Mouse (Mus musculus) stomach, adult 2 months (tissue): Measurements from ENCODE around the gene Thnsl2. TPM values are rescaled to one million over a fixed set of nuclear protein-coding genes. Genes with fewer than 3 reads are reported as not detected.

Experiments
- polyA plus RNA-seq: library from polyadenylated mRNA; depleted of rRNA; stranded (reverse); fragments of >200 nt; gene quantifications from 2 replicates; pipeline ENCODE4 v1.2.3, GENCODE M21; 2012; rRNA removed

Gene Thnsl2
- polyA plus RNA-seq = 7.2 and 7.6 TPM in 2 replicates

GRCm38 (mm10) chr6:71143894-71144455, at the start of gene Thnsl2:
Gene Thnsl2 (minus strand): TSS chr6:71144439.

Other genes starting within 250 kb of the Thnsl2 start
- not detected in 2 replicates for gene Tex37, start 225.5 kb downstream of the Thnsl2 start, polyA plus RNA-seq
- not detected in 2 replicates for gene Foxi3, start 187.9 kb downstream of the Thnsl2 start, polyA plus RNA-seq
- 0.27 TPM in 1 of 2 replicates, not detected in the other for gene Fabp1, start 55.4 kb upstream of the Thnsl2 start, polyA plus RNA-seq
- 1.4 and 2.3 TPM in 2 replicates for gene Krcc1, start 127.2 kb upstream of the Thnsl2 start, polyA plus RNA-seq
- 0.42 and 1.0 TPM in 2 replicates for gene Smyd1, start 177.8 kb upstream of the Thnsl2 start, polyA plus RNA-seq
- gene Cd8b1, start 178.3 kb upstream of the Thnsl2 start, polyA plus RNA-seq = not detected in 2 replicates
- 0.02 TPM in 1 of 2 replicates, not detected in the other for gene Cd8a, start 229.0 kb upstream of the Thnsl2 start, polyA plus RNA-seq